Mouse (Mus musculus) kidney, adult 2 months (tissue): ENCODE data around the gene Tead1. TPM values are rescaled to one million over a fixed set of nuclear protein-coding genes. Genes with fewer than 3 reads are reported as not detected.
A peak's percentile ranks its signal among the peaks of the same experiment; 100 is the strongest.

Experiments used
- DNase-seq: peaks from one replicate; pipeline ENCODE4 v3.0.0; 2021
- H3K27ac ChIP-seq: fragments of 200-500 bp; 2 replicates; pipeline ENCODE4 v1.5.1; 2012; ENCODE audit warnings: low read depth, low read length, control low read depth, inconsistent platforms; ENCODE audit not compliant: insufficient read depth
- H3K27me3 ChIP-seq: fragments of 200-500 bp; replicated peaks from 2 replicates; pipeline ENCODE4 v1.6.1; 2012; ENCODE audit warnings: mild to moderate bottlenecking, moderate library complexity, low read length, inconsistent platforms; ENCODE audit not compliant: control insufficient read depth, insufficient read depth
- H3K36me3 ChIP-seq: fragments of 200-500 bp; 2 replicates; pipeline ENCODE4 v1.6.1; 2012; ENCODE audit warnings: mild to moderate bottlenecking, moderate library complexity, low read length, inconsistent platforms; ENCODE audit not compliant: control insufficient read depth, insufficient read depth
- H3K4me1 ChIP-seq: fragments of 200-500 bp; 2 replicates; pipeline ENCODE4 v1.6.1; 2011; ENCODE audit warnings: low read length; ENCODE audit not compliant: control insufficient read depth, insufficient read depth
- H3K4me3 ChIP-seq: fragments of 200-500 bp; 2 replicates; pipeline ENCODE4 v1.5.1; 2011; ENCODE audit warnings: mild to moderate bottlenecking, low read depth, low read length, control low read depth; ENCODE audit not compliant: insufficient read depth
- CTCF ChIP-seq: fragments of 200-500 bp; conservative IDR thresholded peaks from 2 replicates; pipeline ENCODE4 v1.5.1; 2011; ENCODE audit warnings: low read depth, mild to moderate bottlenecking, control low read depth, low read length, moderate library complexity, mixed read lengths; ENCODE audit not compliant: insufficient read depth, insufficient read length
- POLR2A ChIP-seq: fragments of 200-500 bp; IDR thresholded peaks from one replicate; pipeline ENCODE4 v1.6.1; 2011; ENCODE audit warnings: low read depth, low read length, control low read depth
- WGBS: fragments of 180-500 bp; shearing (Covaris S2); methylation state at CpG from one replicate; pipeline ENCODE4 v1.1.7; 2018; 5-methylcytosine and 5-hydroxymethylcytosine counted together
- polyA plus RNA-seq: library from polyadenylated mRNA; depleted of rRNA; stranded (reverse); fragments of >200 nt; gene quantifications from 2 replicates; pipeline ENCODE4 v1.2.3, GENCODE M21; 2012

Gene Tead1
- polyA plus RNA-seq, 1 experiment = 14.7 TPM

DNA sequence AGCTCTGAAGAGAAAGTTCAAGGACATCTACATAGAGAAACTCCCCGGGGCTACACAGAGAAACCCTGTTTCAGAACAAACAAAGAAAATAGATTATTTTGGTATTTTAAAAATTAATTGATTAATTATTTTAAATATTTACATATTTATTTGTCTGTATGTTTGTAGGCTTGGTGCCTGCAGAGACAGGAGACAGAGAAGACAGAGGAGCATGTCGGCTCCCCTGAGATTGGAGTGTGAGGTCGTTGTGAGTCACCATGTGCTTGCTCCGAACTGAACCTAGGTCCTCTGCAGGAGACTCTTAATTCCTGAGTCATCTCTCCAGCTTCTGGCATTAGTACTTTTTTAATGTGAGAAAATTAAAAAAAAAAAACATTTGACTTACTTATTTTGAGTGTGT is 24.2 kb downstream of the Tead1 start:
- no peaks in the 10 kb centered on the region for H3K36me3 ChIP-seq
- no peak overlapping the region for H3K4me3 ChIP-seq
- no peak for TF ChIP-seq CTCF
- no peak for TF ChIP-seq POLR2A
- 74% methylated on average over 4 of the region's 4 CpGs for WGBS
- H3K27ac ChIP-seq = no peak overlapping the region
- H3K27me3 ChIP-seq = no peaks in the 10 kb centered on the region
- DNase-seq = no peak
- peaks cover 19% of the 10 kb centered on the region for H3K4me1 ChIP-seq

DNA sequence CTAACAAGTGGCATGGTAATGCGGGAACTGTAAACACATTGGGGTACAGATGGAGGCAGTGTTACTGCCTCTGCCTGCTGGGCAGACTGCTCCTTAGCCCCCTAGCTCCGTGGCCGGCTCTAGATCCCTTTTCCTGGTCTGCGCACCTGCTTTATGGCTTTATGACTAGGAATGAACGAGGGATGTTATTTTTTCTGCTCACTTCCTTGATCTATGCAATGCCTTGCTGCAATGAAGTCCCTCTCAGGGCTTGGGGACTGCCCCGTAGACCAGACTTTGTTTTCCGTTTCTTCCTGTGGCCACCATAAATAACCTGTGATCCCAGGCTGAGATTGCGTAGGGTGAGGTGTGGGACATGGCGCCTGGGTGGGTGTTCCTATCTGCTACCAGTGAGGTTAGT is 26.8 kb downstream of the Tead1 start:
- DNase-seq = no peak
- Histone ChIP-seq H3K27ac (no peak overlapping the region), H3K27me3 (no peaks in the 10 kb centered on the region), H3K36me3 (no peaks in the 10 kb centered on the region), H3K4me1 (peaks cover 4% of the 10 kb centered on the region; the same call in 1 of the 2 replicates), H3K4me3 (no peak overlapping the region)
- 65% methylated on average over 9 of the region's 9 CpGs for WGBS
- no peak for TF ChIP-seq CTCF
- no peak for TF ChIP-seq POLR2A

DNA sequence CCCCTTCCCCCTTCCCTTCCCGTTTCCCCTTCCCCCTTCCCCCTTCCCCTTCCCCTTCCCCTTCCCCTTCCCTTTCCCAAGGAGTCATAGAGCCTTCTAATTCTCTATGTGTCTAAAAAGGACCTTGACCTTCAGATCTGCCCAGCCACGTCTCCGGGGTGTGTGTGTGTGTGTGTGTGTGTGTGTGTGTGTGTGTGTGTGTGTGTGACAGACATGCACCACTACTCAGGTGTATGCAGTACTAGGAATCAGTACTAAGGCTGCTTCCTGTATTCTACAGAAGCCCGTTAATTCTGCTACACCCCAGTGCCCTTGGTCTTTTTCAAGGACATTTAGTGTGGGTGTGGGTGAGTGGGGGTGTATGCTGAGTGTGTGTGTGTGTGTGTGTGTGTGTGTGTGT is 27.6 kb downstream of the Tead1 start:
- no peak for TF ChIP-seq POLR2A
- no peak for TF ChIP-seq CTCF
- WGBS = 22% methylated on average over 3 of the region's 4 CpGs
- no peak overlapping the region for H3K27ac ChIP-seq
- DNase-seq = peak; percentile 33
- peaks cover 4% of the 10 kb centered on the region; the same call in 1 of the 2 replicates for H3K4me1 ChIP-seq
- H3K36me3 ChIP-seq = no peaks in the 10 kb centered on the region
- H3K4me3 ChIP-seq = no peak overlapping the region
- no peaks in the 10 kb centered on the region for H3K27me3 ChIP-seq

DNA sequence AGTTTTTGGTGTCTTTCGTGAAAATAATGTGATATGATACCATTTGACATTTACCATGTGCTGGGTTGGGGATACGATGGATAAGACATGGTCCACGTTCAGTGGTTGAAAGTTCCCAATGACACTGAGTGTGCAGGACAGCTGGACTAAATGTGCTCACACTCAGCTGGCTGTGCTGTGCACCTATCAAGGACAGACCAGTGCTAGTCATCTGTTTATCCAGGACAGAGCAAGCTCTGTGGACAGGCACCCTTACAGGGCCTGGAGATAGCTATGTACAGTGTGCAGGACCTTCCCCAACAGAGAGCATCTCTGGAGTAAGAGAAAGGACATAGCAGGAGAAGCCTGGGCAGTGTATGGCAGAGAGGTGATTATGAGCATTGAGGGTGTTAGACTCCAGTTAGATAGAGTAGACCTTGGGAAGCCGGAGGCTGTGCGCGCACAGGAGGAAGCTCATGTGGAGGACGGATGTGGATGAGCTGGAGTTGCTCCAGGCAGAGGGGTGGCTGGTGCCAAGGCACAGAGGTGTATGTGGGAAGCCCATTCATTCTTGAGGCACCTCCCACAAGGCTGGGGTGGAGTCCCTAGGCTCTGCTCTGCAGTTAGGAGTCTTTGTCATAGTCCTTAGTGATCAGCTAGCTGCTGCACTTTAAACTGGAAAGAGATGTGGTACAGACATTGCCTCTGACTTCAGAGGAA is 31.4 kb downstream of the Tead1 start:
- DNase-seq = peak; percentile 60
- 73% methylated on average over 7 of the region's 7 CpGs for WGBS
- TF ChIP-seq POLR2A (no peak), CTCF (no peak)
- Histone ChIP-seq H3K4me1 (peaks cover 20% of the 10 kb centered on the region), H3K36me3 (no peaks in the 10 kb centered on the region), H3K27me3 (no peaks in the 10 kb centered on the region), H3K4me3 (no peak overlapping the region), H3K27ac (no peak overlapping the region)

DNA sequence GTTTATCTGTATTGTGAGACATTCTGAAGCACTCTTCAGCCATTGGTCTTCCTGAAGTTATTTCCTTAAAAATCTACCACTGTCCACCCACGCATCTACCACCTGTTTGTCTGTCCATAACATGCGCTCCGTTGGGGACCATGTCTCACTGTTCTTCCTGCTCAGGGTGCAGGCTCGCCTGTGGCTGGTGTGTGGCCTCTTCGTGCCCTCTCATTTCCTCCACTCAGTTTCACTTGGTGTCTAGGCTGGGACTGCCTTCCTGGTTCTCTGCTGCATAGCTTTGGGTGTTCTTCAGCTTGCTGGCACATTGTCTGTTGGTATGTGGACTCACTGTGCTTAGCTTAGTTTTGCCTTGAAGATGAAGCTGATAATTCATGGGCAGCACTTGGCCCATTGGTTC is 32.9 kb downstream of the Tead1 start:
- 71% methylated on average over 5 of the region's 5 CpGs for WGBS
- Histone ChIP-seq H3K27me3 (no peaks in the 10 kb centered on the region), H3K36me3 (no peaks in the 10 kb centered on the region), H3K4me1 (peaks cover 24% of the 10 kb centered on the region), H3K4me3 (no peak overlapping the region), H3K27ac (no peak overlapping the region)
- no peak for DNase-seq
- TF ChIP-seq CTCF (no peak), POLR2A (no peak)

DNA sequence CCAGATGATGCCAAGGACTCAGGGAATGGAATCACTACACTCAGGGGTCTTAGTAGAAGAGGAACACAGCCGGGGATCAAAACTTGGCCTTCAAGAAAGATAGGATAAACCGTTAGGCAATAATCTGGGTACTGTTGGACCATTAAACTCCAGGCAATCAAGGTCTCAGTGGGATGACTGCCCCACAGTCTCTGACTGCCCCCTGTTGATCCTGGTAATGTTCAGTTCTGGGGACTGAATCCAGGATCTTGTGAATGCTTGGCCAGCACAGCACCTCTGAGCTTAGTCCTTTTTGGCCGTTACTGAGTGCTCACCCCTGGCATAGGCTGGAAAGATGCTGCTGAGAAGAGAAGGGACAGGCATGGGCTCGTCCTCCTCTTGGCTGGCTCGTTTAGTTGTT is 34.4 kb downstream of the Tead1 start:
- Histone ChIP-seq H3K36me3 (no peaks in the 10 kb centered on the region), H3K4me3 (no peak overlapping the region), H3K4me1 (peaks cover 30% of the 10 kb centered on the region), H3K27ac (no peak overlapping the region), H3K27me3 (no peaks in the 10 kb centered on the region)
- WGBS = 61% methylated on average over 5 of the region's 5 CpGs
- DNase-seq = no peak
- TF ChIP-seq CTCF (peak; percentile 41), POLR2A (no peak)

DNA sequence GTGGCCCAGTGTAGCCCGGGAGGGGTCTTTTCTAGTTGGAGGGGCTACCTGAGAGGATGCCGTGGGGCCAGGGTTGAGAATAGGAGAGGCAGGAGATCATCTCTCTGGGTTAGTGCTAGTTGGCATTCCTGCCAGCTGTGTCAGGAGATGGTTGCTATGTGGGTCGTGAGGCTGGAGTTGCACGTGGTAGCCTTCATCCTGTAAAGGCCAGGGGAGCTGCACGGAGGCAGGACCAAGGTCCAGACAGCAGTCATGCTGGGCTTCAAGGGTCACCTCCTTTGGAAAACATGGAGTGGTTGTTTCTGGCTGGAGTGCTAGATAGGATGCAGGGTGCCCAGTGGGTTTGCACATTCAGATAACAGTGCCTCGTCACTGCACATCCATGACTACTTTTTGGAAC is 35.7 kb downstream of the Tead1 start:
- Histone ChIP-seq H3K4me1 (peaks cover 30% of the 10 kb centered on the region), H3K27me3 (no peaks in the 10 kb centered on the region), H3K36me3 (no peaks in the 10 kb centered on the region), H3K4me3 (no peak overlapping the region), H3K27ac (no peak overlapping the region)
- DNase-seq = peak; percentile 89
- 44% methylated on average over 6 of the region's 6 CpGs for WGBS
- TF ChIP-seq POLR2A (no peak), CTCF (no peak)

DNA sequence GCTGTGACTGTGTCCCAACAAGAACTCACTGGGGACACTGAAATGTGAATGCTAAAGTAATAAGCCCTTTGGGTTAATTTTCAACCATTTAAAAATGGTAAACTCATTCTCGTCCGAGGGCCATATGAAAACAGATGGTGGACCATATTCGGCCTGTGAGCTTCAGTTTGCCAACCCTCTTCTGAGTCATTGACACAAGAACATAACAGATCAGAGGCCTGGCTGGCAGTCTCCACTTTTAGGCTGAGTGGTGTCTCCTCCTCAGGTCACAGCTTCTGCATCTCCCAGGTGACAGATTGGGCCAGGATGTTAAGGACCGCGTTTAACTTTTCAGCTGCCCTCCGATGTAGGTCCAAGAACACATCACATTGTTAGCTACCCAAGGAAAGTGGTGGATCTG is 37.6 kb downstream of the Tead1 start:
- no peak for TF ChIP-seq CTCF
- Histone ChIP-seq H3K4me1 (peaks cover 43% of the 10 kb centered on the region), H3K27ac (no peak overlapping the region; the same call in 1 of the 2 replicates), H3K4me3 (no peak overlapping the region), H3K36me3 (no peaks in the 10 kb centered on the region), H3K27me3 (no peaks in the 10 kb centered on the region)
- no peak for DNase-seq
- 57% methylated on average over 6 of the region's 6 CpGs for WGBS
